In genomic region chr11:51518585-51518984, GRCm38 (mm10) we compare ENCODE assay signal across 16 mouse cellular contexts.
"Had no signal": no experiment of that assay in that cellular context is flagged by ENCODE, and none has a peak within 500 bp of the region (broad histone marks: within the 10 kb centered on the region; RNA-seq: fewer than 3 reads in every experiment).

No protein-coding gene starts in this region.

- H3K4me3 ChIP-seq: lung, embryonic 15.5 days; megakaryocyte, embryonic 14.5 days; midbrain, embryonic 13.5 days; midbrain, embryonic 15.5 days; neural tube, embryonic 12.5 days; stomach, embryonic 15.5 days had no signal

- H3K27ac ChIP-seq: lung, embryonic 15.5 days; macrophage; midbrain, embryonic 13.5 days; midbrain, embryonic 15.5 days; neural tube, embryonic 12.5 days; stomach, embryonic 15.5 days; stomach, postnatal 0 days had no signal

- DNase-seq: lung, adult 2 months; lung, postnatal 14 days; lung, postnatal 36 days; thymus, adult 2 months; thymus, postnatal 25 days had no signal

- H3K4me1 ChIP-seq: lung, embryonic 15.5 days; midbrain, embryonic 13.5 days; midbrain, embryonic 15.5 days; neural tube, embryonic 12.5 days; stomach, embryonic 15.5 days had no signal

- H3K36me3 ChIP-seq: lung, embryonic 15.5 days; midbrain, embryonic 13.5 days; midbrain, embryonic 15.5 days; neural tube, embryonic 12.5 days; stomach, embryonic 15.5 days had no signal

- H3K27me3 ChIP-seq: lung, embryonic 15.5 days; midbrain, embryonic 13.5 days; midbrain, embryonic 15.5 days; neural tube, embryonic 12.5 days; stomach, embryonic 15.5 days had no signal

- H3K9ac ChIP-seq: liver, postnatal 0 days; lung, embryonic 15.5 days; midbrain, embryonic 13.5 days; midbrain, embryonic 15.5 days; neural tube, embryonic 12.5 days; stomach, embryonic 15.5 days had no signal

- H3K4me2 ChIP-seq: lung, embryonic 15.5 days; midbrain, embryonic 11.5 days; midbrain, embryonic 13.5 days; midbrain, embryonic 15.5 days; neural tube, embryonic 12.5 days; stomach, embryonic 15.5 days had no signal

- H3K9me3 ChIP-seq: lung, embryonic 15.5 days; midbrain, embryonic 15.5 days; neural tube, embryonic 12.5 days; stomach, embryonic 15.5 days had no signal

- ATAC-seq: liver, postnatal 0 days; lung, postnatal 0 days; midbrain, embryonic 13.5 days; midbrain, embryonic 15.5 days had no signal
